Mouse (Mus musculus) kidney, embryonic 15.5 days (tissue): ENCODE results near the gene Clcn7. TPM values are rescaled to one million over a fixed set of nuclear protein-coding genes. Genes with fewer than 3 reads are reported as not detected.

Experiments
- ATAC-seq: fragments of 200-750 bp; cut with Nextera tagmentation; replicated peaks from 2 replicates; pipeline ENCODE4 v1.8.0; 2017; ENCODE audit warnings: moderate TSS enrichment; ENCODE audit not compliant: low FRiP score
- H3K27ac ChIP-seq: fragments of 300-500 bp; sonication (generic); 2 replicates; pipeline ENCODE4 v1.5.1; 2015; ENCODE audit warnings: mild to moderate bottlenecking, inconsistent platforms
- H3K27me3 ChIP-seq: fragments of 300-500 bp; sonication (generic); 2 replicates; pipeline ENCODE4 v1.6.1; 2015; ENCODE audit warnings: inconsistent platforms
- H3K36me3 ChIP-seq: fragments of 300-500 bp; sonication (generic); 2 replicates; pipeline ENCODE4 v1.6.1; 2015; ENCODE audit warnings: inconsistent platforms
- H3K4me1 ChIP-seq: fragments of 300-500 bp; sonication (generic); 2 replicates; pipeline ENCODE4 v1.6.1; 2015; ENCODE audit warnings: inconsistent platforms
- H3K4me2 ChIP-seq: fragments of 300-500 bp; sonication (generic); 2 replicates; pipeline ENCODE4 v1.6.1; 2015; ENCODE audit warnings: moderate library complexity, mild to moderate bottlenecking, inconsistent platforms
- H3K4me3 ChIP-seq: fragments of 300-500 bp; sonication (generic); replicated peaks from 2 replicates; pipeline ENCODE4 v1.5.1; 2015; ENCODE audit warnings: mild to moderate bottlenecking, inconsistent platforms
- H3K9ac ChIP-seq: fragments of 300-500 bp; sonication (generic); 2 replicates; pipeline ENCODE4 v1.6.1; 2015; ENCODE audit warnings: mild to moderate bottlenecking, inconsistent platforms
- H3K9me3 ChIP-seq: fragments of 300-500 bp; sonication (generic); replicated peaks from 2 replicates; pipeline ENCODE4 v1.6.1; 2016; ENCODE audit warnings: inconsistent platforms
- WGBS: fragments of 180-500 bp; shearing (Covaris S2); methylation state at CpG from one replicate; pipeline ENCODE4 v1.1.7; 2015; ENCODE audit warnings: mixed read lengths; 5-methylcytosine and 5-hydroxymethylcytosine counted together
- polyA plus RNA-seq: library from polyadenylated mRNA; unstranded; fragments of >200 nt; fragmentation: Nextera tagmentation; extraction: Ambion mirVana; gene quantifications from 2 replicates; pipeline ENCODE4 v1.2.1, GENCODE M21; 2015

The Clcn7 gene
- polyA plus RNA-seq, 1 experiment from 2014 or later, result 24.6 TPM

GRCm38 (mm10) chr17:25184129-25184691 lies 51.0 kb downstream of the Clcn7 start, which contains the start of gene BC003965:
Gene BC003965 (plus strand): TSS chr17:25184554.
- peak; percentile 78 for ATAC-seq
- peak within 1 kb of the TSS; percentile 97 for H3K27ac ChIP-seq
- H3K9me3 ChIP-seq, result no peaks in the 10 kb centered on the region
- peak within 1 kb of the TSS; percentile 65 for H3K4me3 ChIP-seq
- H3K9ac ChIP-seq, result peak within 1 kb of the TSS; percentile 74
- peaks cover 10% of the 10 kb centered on the region for H3K36me3 ChIP-seq
- H3K4me2 ChIP-seq, result peak within 1 kb of the TSS; percentile 95
- WGBS, result under 1% methylated on average over 50 of the region's 50 CpGs
- 0 out of 2 replicates have a peak, but pooled peaks cover 17% of the 10 kb centered on the region for H3K27me3 ChIP-seq
- H3K4me1 ChIP-seq, result peaks cover 31% of the 10 kb centered on the region

DNA sequence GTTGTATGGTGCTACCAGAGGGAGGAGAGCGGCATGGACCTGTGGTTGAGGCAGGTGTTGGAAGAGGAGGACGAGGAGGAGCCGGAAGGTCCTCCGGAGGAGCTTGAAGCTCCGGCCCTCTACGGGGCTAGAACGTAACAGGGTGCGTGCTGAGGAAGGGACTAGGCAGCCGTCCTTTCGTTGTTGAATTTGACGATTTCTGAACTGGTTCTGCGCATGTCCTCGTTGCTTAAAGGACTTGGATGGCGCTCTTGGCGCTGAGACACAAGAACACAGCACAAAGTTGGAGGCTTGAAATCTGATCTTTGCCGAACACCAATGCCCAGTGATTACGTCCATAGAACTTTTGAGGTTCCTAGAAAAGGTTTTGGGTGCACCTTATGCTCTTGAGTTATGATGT lies 51.8 kb downstream of the Clcn7 start:
- peak overlapping the region; percentile 97 for H3K27ac ChIP-seq
- 0 out of 2 replicates have a peak, but pooled peaks have one; percentile 6 for ATAC-seq
- WGBS, result 8% methylated on average over 17 of the region's 17 CpGs

GRCm38 (mm10) chr17:25187784-25188149 lies 54.6 kb downstream of the Clcn7 start:
- ATAC-seq, result no peak
- WGBS, result 4% methylated on average over 11 of the region's 11 CpGs
- peak overlapping the region; percentile 81 for H3K4me2 ChIP-seq
- no peaks in the 10 kb centered on the region for H3K27me3 ChIP-seq
- peaks cover 31% of the 10 kb centered on the region for H3K36me3 ChIP-seq
- H3K4me3 ChIP-seq, result peak overlapping the region; percentile 98
- peak overlapping the region; percentile 91 for H3K9ac ChIP-seq
- H3K9me3 ChIP-seq, result no peaks in the 10 kb centered on the region
- peaks cover 39% of the 10 kb centered on the region for H3K4me1 ChIP-seq
- peak overlapping the region; percentile 90 for H3K27ac ChIP-seq

More for the DNA sequence above, 51.8 kb downstream of the Clcn7 start:
- H3K36me3 ChIP-seq, result peaks cover 10% of the 10 kb centered on the region
- H3K4me2 ChIP-seq, result peak overlapping the region; percentile 95
- H3K4me3 ChIP-seq, result peak overlapping the region; percentile 65
- peak overlapping the region; percentile 74 for H3K9ac ChIP-seq
- 0 out of 2 replicates have a peak, but pooled peaks cover 17% of the 10 kb centered on the region for H3K27me3 ChIP-seq
- H3K4me1 ChIP-seq, result peaks cover 39% of the 10 kb centered on the region
- no peaks in the 10 kb centered on the region for H3K9me3 ChIP-seq

GRCm38 (mm10) chr17:25188150-25189031 lies 55.2 kb downstream of the Clcn7 start, which contains the start of gene Unkl:
Gene Unkl (plus strand): TSS chr17:25188397.
- H3K9ac ChIP-seq, result peak within 1 kb of the TSS; percentile 91
- ATAC-seq, result peak; percentile 61
- peak within 1 kb of the TSS; percentile 98 for H3K4me3 ChIP-seq
- H3K27me3 ChIP-seq, result no peaks in the 10 kb centered on the region
- H3K4me2 ChIP-seq, result peak within 1 kb of the TSS; percentile 81
- H3K27ac ChIP-seq, result peak within 1 kb of the TSS; percentile 90
- H3K4me1 ChIP-seq, result peaks cover 35% of the 10 kb centered on the region
- WGBS, result under 1% methylated on average over 97 of the region's 104 CpGs
- H3K9me3 ChIP-seq, result no peaks in the 10 kb centered on the region
- peaks cover 37% of the 10 kb centered on the region for H3K36me3 ChIP-seq

DNA sequence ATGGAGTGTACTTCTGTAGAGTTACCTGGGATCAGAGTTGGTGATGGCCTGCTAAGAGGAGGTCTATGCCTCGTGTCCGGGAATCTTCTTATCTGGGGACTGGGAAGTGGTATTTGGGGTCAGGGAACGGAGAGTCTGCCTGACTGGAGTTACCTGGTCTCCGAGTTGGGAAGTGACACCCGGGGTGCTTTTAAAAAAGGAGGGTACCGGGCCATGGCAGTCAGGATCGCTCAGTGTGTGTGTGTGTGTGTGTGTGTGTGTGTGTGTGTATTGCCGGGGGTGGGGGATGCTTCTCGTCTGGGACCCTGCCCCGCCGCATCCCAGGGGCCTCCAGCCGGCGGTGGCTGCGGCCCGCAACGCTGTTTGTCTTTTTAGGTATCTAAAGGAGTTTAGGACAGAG lies 55.9 kb downstream of the Clcn7 start:
- under 1% methylated on average over 15 of the region's 16 CpGs for WGBS
- no peak overlapping the region for H3K27ac ChIP-seq
- peak overlapping the region; percentile 81 for H3K4me2 ChIP-seq
- peak overlapping the region; percentile 98 for H3K4me3 ChIP-seq
- no peaks in the 10 kb centered on the region for H3K27me3 ChIP-seq
- peaks cover 44% of the 10 kb centered on the region for H3K36me3 ChIP-seq
- peaks cover 30% of the 10 kb centered on the region for H3K4me1 ChIP-seq
- H3K9me3 ChIP-seq, result no peaks in the 10 kb centered on the region
- peak overlapping the region; percentile 91 for H3K9ac ChIP-seq
- ATAC-seq, result no peak

GRCm38 (mm10) chr17:25202401-25202800 lies 69.2 kb downstream of the Clcn7 start:
- Histone ChIP-seq H3K27ac (no peak overlapping the region), H3K4me3 (no peak overlapping the region), H3K4me1 (no peaks in the 10 kb centered on the region), H3K9ac (no peak overlapping the region), H3K27me3 (no peaks in the 10 kb centered on the region), H3K36me3 (peaks cover 91% of the 10 kb centered on the region), H3K9me3 (no peaks in the 10 kb centered on the region), H3K4me2 (no peak overlapping the region)
- WGBS, result 91% methylated on average over 4 of the region's 4 CpGs
- ATAC-seq, result no peak

DNA sequence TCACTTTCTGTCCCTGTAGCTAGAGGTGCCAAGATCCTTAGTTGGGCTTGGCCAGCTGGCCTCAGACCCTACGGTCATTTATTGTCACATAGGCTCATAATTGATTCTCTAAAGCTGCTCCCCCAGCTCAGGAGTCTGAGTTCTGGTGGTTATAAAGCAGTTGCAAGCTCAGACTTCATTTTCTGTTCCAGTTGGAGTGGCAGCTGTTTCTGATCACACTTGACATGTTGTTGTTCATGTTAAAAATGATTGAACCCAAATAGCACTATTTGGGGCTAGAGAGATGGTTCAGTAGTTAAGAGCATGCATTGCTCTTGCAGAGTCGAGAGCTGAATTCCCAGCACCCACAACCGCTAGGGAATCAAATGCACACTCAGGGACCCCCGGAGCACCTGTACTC lies 76.8 kb downstream of the Clcn7 start:
- Histone ChIP-seq H3K9ac (no peak overlapping the region), H3K36me3 (peaks cover 96% of the 10 kb centered on the region), H3K9me3 (no peaks in the 10 kb centered on the region), H3K4me1 (no peaks in the 10 kb centered on the region), H3K4me3 (no peak overlapping the region), H3K4me2 (no peak overlapping the region), H3K27ac (no peak overlapping the region), H3K27me3 (no peaks in the 10 kb centered on the region)
- ATAC-seq, result no peak
- 85% methylated on average over 4 of the region's 4 CpGs for WGBS

DNA sequence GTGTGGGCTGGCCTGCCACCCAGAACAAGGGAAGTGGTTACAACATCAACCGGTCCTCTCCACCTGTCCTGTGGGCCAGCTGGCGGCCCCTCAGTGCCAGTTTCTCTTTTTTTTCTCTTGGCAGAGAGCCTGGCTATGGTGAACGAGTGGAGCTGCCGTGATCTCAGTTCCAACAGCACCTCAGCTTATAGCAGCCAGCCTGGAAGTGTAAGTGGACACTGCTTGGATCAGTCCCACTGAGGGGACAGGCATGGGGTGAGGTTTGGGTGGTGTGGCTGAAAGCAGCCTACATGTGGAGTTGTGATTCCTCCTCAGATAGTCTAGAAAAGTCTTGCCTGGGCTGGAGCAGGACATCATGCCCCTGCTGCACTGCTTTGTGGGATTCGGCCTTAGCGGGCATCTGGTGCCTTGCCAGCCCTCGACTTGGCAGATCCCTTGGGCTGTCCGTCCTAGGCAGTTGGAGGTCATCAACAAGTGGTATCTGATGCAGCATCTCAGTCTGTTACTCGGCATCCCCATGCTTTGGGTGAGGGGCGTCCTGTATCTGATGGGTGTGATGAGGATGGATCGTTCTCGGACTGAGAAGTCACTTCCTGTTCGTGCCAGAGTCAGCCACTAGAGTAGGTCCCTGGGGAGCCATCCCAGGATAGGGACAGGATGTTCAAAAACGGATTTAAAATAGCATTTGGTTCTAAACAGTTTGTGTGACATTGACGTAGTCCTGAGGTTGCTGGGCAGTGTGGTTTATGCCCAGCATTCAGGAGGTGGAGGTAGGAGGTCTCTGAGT lies 77.7 kb downstream of the Clcn7 start:
- Histone ChIP-seq H3K4me2 (no peak overlapping the region), H3K27me3 (no peaks in the 10 kb centered on the region), H3K9me3 (no peaks in the 10 kb centered on the region), H3K27ac (no peak overlapping the region), H3K9ac (no peak overlapping the region), H3K4me1 (no peaks in the 10 kb centered on the region), H3K36me3 (peaks cover 96% of the 10 kb centered on the region), H3K4me3 (no peak overlapping the region)
- 80% methylated on average over 15 of the region's 15 CpGs for WGBS
- ATAC-seq, result no peak

GRCm38 (mm10) chr17:25211705-25212104 lies 78.5 kb downstream of the Clcn7 start:
- H3K9me3 ChIP-seq, result no peaks in the 10 kb centered on the region
- H3K9ac ChIP-seq, result no peak overlapping the region
- ATAC-seq, result no peak

More at GRCm38 (mm10) chr17:25211705-25212104, 78.5 kb downstream of the Clcn7 start:
- no peaks in the 10 kb centered on the region for H3K27me3 ChIP-seq
- H3K4me3 ChIP-seq, result no peak overlapping the region
- H3K36me3 ChIP-seq, result peaks cover 97% of the 10 kb centered on the region
- H3K4me1 ChIP-seq, result no peaks in the 10 kb centered on the region
- no peak overlapping the region for H3K27ac ChIP-seq
- H3K4me2 ChIP-seq, result no peak overlapping the region
- WGBS, result 90% methylated on average over 4 of the region's 4 CpGs
